Mouse (Mus musculus) right cerebral cortex, postnatal 10 days (tissue): ENCODE data around the gene Cdk9.

Experiments
- DNase-seq, 2 experiments: peaks; one replicate each; pipeline ENCODE4 v3.0.0; 2021; ENCODE audit warnings: low spot score in 2 of 2

The Cdk9 gene

GRCm38 (mm10) chr2:32677683-32678082 lies 35.2 kb downstream of the Cdk9 start:
- DNase-seq = no peak

- no peak for DNase-seq
Observed at GRCm38 (mm10) chr2:32676821-32677220, 36.1 kb downstream of the Cdk9 start.

- DNase-seq = no peak
Observed at GRCm38 (mm10) chr2:32673176-32673917, 39.5 kb downstream of the Cdk9 start.

- no peak for DNase-seq
Observed at GRCm38 (mm10) chr2:32671907-32672595, 40.8 kb downstream of the Cdk9 start.

- DNase-seq = no peak
Observed at GRCm38 (mm10) chr2:32671147-32671546, 41.7 kb downstream of the Cdk9 start.

- no peak for DNase-seq
Observed at GRCm38 (mm10) chr2:32669876-32670275, 43.0 kb downstream of the Cdk9 start.

- no peak for DNase-seq
Observed at GRCm38 (mm10) chr2:32668176-32668575, 44.7 kb downstream of the Cdk9 start.

GRCm38 (mm10) chr2:32667775-32668174 lies 45.1 kb downstream of the Cdk9 start:
- DNase-seq = no peak

- no peak for DNase-seq
Observed at GRCm38 (mm10) chr2:32665853-32666252, 47.0 kb downstream of the Cdk9 start.

GRCm38 (mm10) chr2:32665345-32665744 lies 47.5 kb downstream of the Cdk9 start:
- no peak for DNase-seq

- DNase-seq = no peak
Observed at GRCm38 (mm10) chr2:32662291-32662690, 50.6 kb downstream of the Cdk9 start.

- DNase-seq = no peak
Observed at GRCm38 (mm10) chr2:32661509-32662107, 51.3 kb downstream of the Cdk9 start.

GRCm38 (mm10) chr2:32658873-32659272 lies 54.0 kb downstream of the Cdk9 start:
- no peak for DNase-seq

GRCm38 (mm10) chr2:32655826-32656225 lies 57.0 kb downstream of the Cdk9 start:
- no peak for DNase-seq
